Mouse (Mus musculus) neural tube, embryonic 14.5 days (tissue): ENCODE data around the gene Defb30. TPM values are rescaled to one million over a fixed set of nuclear protein-coding genes. Genes with fewer than 3 reads are reported as not detected.

Experiments
- ATAC-seq: fragments of 200-750 bp; cut with Nextera tagmentation; 2 replicates; pipeline ENCODE4 v1.8.0; 2017; ENCODE audit warnings: low read depth, mild to moderate bottlenecking, moderate TSS enrichment, moderate library complexity
- H3K27ac ChIP-seq: fragments of 300-500 bp; sonication (generic); 2 replicates; pipeline ENCODE4 v1.5.1; 2014; ENCODE audit warnings: low read depth, mild to moderate bottlenecking, control low read depth, low read length, moderate library complexity, mixed read lengths
- H3K27me3 ChIP-seq: fragments of 300-500 bp; sonication (generic); 2 replicates; pipeline ENCODE4 v1.6.1; 2014; ENCODE audit warnings: low read length; ENCODE audit not compliant: control insufficient read depth, insufficient read depth
- H3K36me3 ChIP-seq: fragments of 300-500 bp; sonication (generic); 2 replicates; pipeline ENCODE4 v1.6.1; 2014; ENCODE audit warnings: low read length, mixed read lengths; ENCODE audit not compliant: control insufficient read depth, insufficient read depth
- H3K4me1 ChIP-seq: fragments of 300-500 bp; sonication (generic); 2 replicates; pipeline ENCODE4 v1.6.1; 2014; ENCODE audit warnings: low read length; ENCODE audit not compliant: control insufficient read depth, insufficient read depth
- H3K4me2 ChIP-seq: fragments of 300-500 bp; sonication (generic); 2 replicates; pipeline ENCODE4 v1.6.1; 2014; ENCODE audit warnings: mild to moderate bottlenecking, low read depth, low read length, control low read depth
- H3K4me3 ChIP-seq: fragments of 300-500 bp; sonication (generic); 2 replicates; pipeline ENCODE4 v1.5.1; 2014; ENCODE audit warnings: low read depth, low read length, control low read depth, mixed read lengths
- H3K9ac ChIP-seq: fragments of 300-500 bp; sonication (generic); replicated peaks from 2 replicates; pipeline ENCODE4 v1.6.1; 2014; ENCODE audit warnings: low read depth, mild to moderate bottlenecking, control low read depth, low read length, mixed read lengths
- H3K9me3 ChIP-seq: fragments of 300-500 bp; sonication (generic); 2 replicates; pipeline ENCODE4 v1.6.1; 2016; ENCODE audit warnings: low read length; ENCODE audit not compliant: control insufficient read depth
- WGBS: fragments of 180-500 bp; shearing (Covaris S2); extraction: QIAGEN DNeasy Blood & Tissue Kit; methylation state at CpG from one replicate; pipeline ENCODE4 v1.1.7; 2014; 5-methylcytosine and 5-hydroxymethylcytosine counted together
- polyA plus RNA-seq: library from polyadenylated mRNA; unstranded; fragments of >200 nt; fragmentation: Nextera tagmentation; extraction: Ambion mirVana; gene quantifications from 2 replicates; pipeline ENCODE4 v1.2.1, GENCODE M21; 2014

Defb30 gene
- polyA plus RNA-seq, 1 experiment from 2014 or later: not detected

- H3K27ac ChIP-seq: no peak within 1 kb of the TSS
- no peaks in the 10 kb centered on the region for H3K4me1 ChIP-seq
- no peaks in the 10 kb centered on the region for H3K27me3 ChIP-seq
- H3K36me3 ChIP-seq: no peaks in the 10 kb centered on the region
- no peak within 1 kb of the TSS for H3K4me3 ChIP-seq
- H3K9me3 ChIP-seq: no peaks in the 10 kb centered on the region
- no peak within 1 kb of the TSS for H3K9ac ChIP-seq
- ATAC-seq: no peak
- 79% methylated on average over 1 of the region's 1 CpGs for WGBS
- no peak within 1 kb of the TSS for H3K4me2 ChIP-seq
Measured at GRCm38 (mm10) chr14:62984410-62984809, 65.3 kb downstream of the Defb30 start, which contains the start of gene Defb48. TSS of gene Defb48 (minus strand) at chr14:62984510.

Other genes starting within 250 kb of the Defb30 start
- 13.1 and 16.5 TPM in 2 replicates for gene Wdfy2, start 212.3 kb downstream of the Defb30 start, polyA plus RNA-seq
- not detected in 2 replicates for gene Defb48, start 65.5 kb downstream of the Defb30 start, polyA plus RNA-seq
- not detected in 2 replicates for gene Defb47, start 51.9 kb downstream of the Defb30 start, polyA plus RNA-seq
- not detected in 2 replicates for gene Defb43, start 38.2 kb downstream of the Defb30 start, polyA plus RNA-seq
- 0.20 TPM in 1 of 2 replicates, not detected in the other for gene Defb42, start 3.0 kb downstream of the Defb30 start, polyA plus RNA-seq